Mouse (Mus musculus) adrenal gland, postnatal 0 days (tissue): ENCODE measurements around the gene Oasl1. TPM values are rescaled to one million over a fixed set of nuclear protein-coding genes. Genes with fewer than 3 reads are reported as not detected.

Experiments
- polyA plus RNA-seq: library from polyadenylated mRNA; unstranded; fragments of >200 nt; fragmentation: Nextera tagmentation; extraction: Ambion mirVana; gene quantifications from 2 replicates; pipeline ENCODE4 v1.2.1, GENCODE M21; 2015

Gene Oasl1
- 2.3 TPM in 2 replicates for polyA plus RNA-seq

GRCm38 (mm10) chr5:114922998-114923473 lies at the start of gene Oasl1:
Gene Oasl1 (plus strand): TSS chr5:114923240.

GRCm38 (mm10) chr5:114896688-114897373 lies 26.2 kb upstream of the Oasl1 start, which contains the start of gene Oasl2:
Gene Oasl2 (plus strand): TSS chr5:114896936.

GRCm38 (mm10) chr5:114942074-114942765 lies 19.2 kb downstream of the Oasl1 start, which contains the start of gene 2210016L21Rik:
Gene 2210016L21Rik (plus strand): TSS chr5:114942158.

GRCm38 (mm10) chr5:114970824-114971227 lies 47.8 kb downstream of the Oasl1 start, which contains the start of gene Hnf1a:
Gene Hnf1a (minus strand): TSS chr5:114971094.

Other genes with a start within 250 kb of the Oasl1 start
- 46.7 and 86.7 TPM in 2 replicates for gene Gltp, start 232.3 kb upstream of the Oasl1 start, polyA plus RNA-seq
- 5.8 and 8.6 TPM in 2 replicates for gene Tchp, start 215.5 kb upstream of the Oasl1 start, polyA plus RNA-seq
- 48.9 and 71.9 TPM in 2 replicates for gene Ankrd13a, start 148.6 kb upstream of the Oasl1 start, polyA plus RNA-seq
- gene Git2, start 147.7 kb upstream of the Oasl1 start, polyA plus RNA-seq = 26.2 and 32.5 TPM in 2 replicates
- gene 1500011B03Rik, start 99.8 kb upstream of the Oasl1 start, polyA plus RNA-seq = 198 and 268 TPM in 2 replicates
- not detected in 2 replicates for gene 4930519G04Rik, start 69.6 kb upstream of the Oasl1 start, polyA plus RNA-seq
- 0.17 and 0.68 TPM in 2 replicates for gene Gm9936, start 64.6 kb upstream of the Oasl1 start, polyA plus RNA-seq
- gene Oasl2, start 26.3 kb upstream of the Oasl1 start, polyA plus RNA-seq = 31.4 and 33.4 TPM in 2 replicates
- gene 2210016L21Rik, start 18.9 kb downstream of the Oasl1 start, polyA plus RNA-seq = 53.5 and 59.4 TPM in 2 replicates
- 0.43 and 0.47 TPM in 2 replicates for gene Hnf1a, start 47.9 kb downstream of the Oasl1 start, polyA plus RNA-seq
- 29.7 and 40.9 TPM in 2 replicates for gene Sppl3, start 87.9 kb downstream of the Oasl1 start, polyA plus RNA-seq
- gene Gm10401, start 175.1 kb downstream of the Oasl1 start, polyA plus RNA-seq = 14.9 and 15.3 TPM in 2 replicates
- gene Acads, start 196.1 kb downstream of the Oasl1 start, polyA plus RNA-seq = 108 and 204 TPM in 2 replicates
- 19.7 and 22.9 TPM in 2 replicates for gene Unc119b, start 211.7 kb downstream of the Oasl1 start, polyA plus RNA-seq
- 44.5 and 51.0 TPM in 2 replicates for gene Mlec, start 234.9 kb downstream of the Oasl1 start, polyA plus RNA-seq